Mouse (Mus musculus) kidney, embryonic 15.5 days (tissue): ENCODE data around the gene Lingo2. TPM values are rescaled to one million over a fixed set of nuclear protein-coding genes. Genes with fewer than 3 reads are reported as not detected.

Experiments
- ATAC-seq: fragments of 200-750 bp; cut with Nextera tagmentation; replicated peaks from 2 replicates; pipeline ENCODE4 v1.8.0; 2017; ENCODE audit warnings: moderate TSS enrichment; ENCODE audit not compliant: low FRiP score
- H3K27ac ChIP-seq: fragments of 300-500 bp; sonication (generic); 2 replicates; pipeline ENCODE4 v1.5.1; 2015; ENCODE audit warnings: mild to moderate bottlenecking, inconsistent platforms
- H3K27me3 ChIP-seq: fragments of 300-500 bp; sonication (generic); 2 replicates; pipeline ENCODE4 v1.6.1; 2015; ENCODE audit warnings: inconsistent platforms
- H3K36me3 ChIP-seq: fragments of 300-500 bp; sonication (generic); 2 replicates; pipeline ENCODE4 v1.6.1; 2015; ENCODE audit warnings: inconsistent platforms
- H3K4me1 ChIP-seq: fragments of 300-500 bp; sonication (generic); 2 replicates; pipeline ENCODE4 v1.6.1; 2015; ENCODE audit warnings: inconsistent platforms
- H3K4me2 ChIP-seq: fragments of 300-500 bp; sonication (generic); 2 replicates; pipeline ENCODE4 v1.6.1; 2015; ENCODE audit warnings: moderate library complexity, mild to moderate bottlenecking, inconsistent platforms
- H3K4me3 ChIP-seq: fragments of 300-500 bp; sonication (generic); replicated peaks from 2 replicates; pipeline ENCODE4 v1.5.1; 2015; ENCODE audit warnings: mild to moderate bottlenecking, inconsistent platforms
- H3K9ac ChIP-seq: fragments of 300-500 bp; sonication (generic); 2 replicates; pipeline ENCODE4 v1.6.1; 2015; ENCODE audit warnings: mild to moderate bottlenecking, inconsistent platforms
- H3K9me3 ChIP-seq: fragments of 300-500 bp; sonication (generic); replicated peaks from 2 replicates; pipeline ENCODE4 v1.6.1; 2016; ENCODE audit warnings: inconsistent platforms
- WGBS: fragments of 180-500 bp; shearing (Covaris S2); methylation state at CpG from one replicate; pipeline ENCODE4 v1.1.7; 2015; ENCODE audit warnings: mixed read lengths; 5-methylcytosine and 5-hydroxymethylcytosine counted together
- polyA plus RNA-seq: library from polyadenylated mRNA; unstranded; fragments of >200 nt; fragmentation: Nextera tagmentation; extraction: Ambion mirVana; gene quantifications from 2 replicates; pipeline ENCODE4 v1.2.1, GENCODE M21; 2015

Gene Lingo2
- polyA plus RNA-seq, 1 experiment from 2014 or later = 0.47 TPM

DNA sequence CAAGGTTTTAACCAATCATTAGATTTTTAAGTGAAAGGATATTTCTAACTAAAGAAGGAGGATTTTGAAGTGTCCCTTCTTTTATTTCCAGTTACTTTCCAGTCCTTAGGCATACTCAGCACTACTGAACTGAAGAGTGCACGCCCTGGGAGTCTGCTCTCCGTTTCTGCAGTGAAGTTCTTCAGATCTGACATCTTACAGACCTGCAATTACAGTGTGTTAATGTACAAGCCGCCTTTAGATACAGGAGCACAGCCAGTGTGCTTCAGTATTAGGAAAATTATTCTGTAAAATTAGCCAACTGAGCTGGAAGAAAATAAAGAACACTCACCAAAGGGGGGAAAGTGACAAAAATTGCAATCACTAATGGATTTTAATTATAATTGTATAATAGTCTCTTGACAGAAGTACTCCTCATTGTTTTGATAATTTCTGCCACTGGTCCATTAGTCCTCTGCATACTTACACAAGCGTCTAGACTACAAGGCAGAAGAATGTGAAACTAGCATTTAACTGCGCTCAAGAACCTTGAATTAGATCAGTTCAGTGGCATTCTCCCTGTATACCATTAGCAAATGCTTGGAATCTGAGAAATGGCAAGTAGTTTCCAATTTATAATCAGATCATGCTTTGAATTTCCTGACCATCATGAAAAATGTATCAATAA is 1167.2 kb downstream of the Lingo2 start:
- Histone ChIP-seq H3K36me3 (no peaks in the 10 kb centered on the region), H3K9ac (no peak overlapping the region), H3K4me1 (no peaks in the 10 kb centered on the region), H3K4me3 (no peak overlapping the region), H3K4me2 (no peak overlapping the region), H3K27me3 (no peaks in the 10 kb centered on the region), H3K27ac (no peak overlapping the region), H3K9me3 (no peaks in the 10 kb centered on the region)
- no peak for ATAC-seq
- 81% methylated on average over 5 of the region's 5 CpGs for WGBS

DNA sequence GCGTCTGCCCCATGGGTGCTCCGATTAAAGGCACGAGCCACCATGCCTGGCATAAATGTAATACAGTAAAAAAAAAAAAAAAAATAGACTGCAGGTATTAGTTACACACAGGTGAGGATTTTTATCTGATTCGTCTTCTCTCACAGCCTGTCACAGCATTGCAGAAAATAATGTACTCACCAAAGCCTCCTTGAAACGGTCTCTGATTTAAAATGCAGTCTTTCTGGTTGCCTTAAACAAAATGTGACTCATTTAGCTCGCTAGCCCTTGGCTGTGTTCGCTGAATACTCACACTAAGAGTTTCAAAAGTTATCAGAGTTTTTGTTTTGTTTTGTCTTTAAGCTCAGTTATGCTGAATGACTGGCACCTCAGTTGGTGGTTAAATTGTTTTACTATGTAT is 1180.7 kb downstream of the Lingo2 start:
- Histone ChIP-seq H3K4me1 (no peaks in the 10 kb centered on the region), H3K4me3 (no peak overlapping the region), H3K9ac (no peak overlapping the region), H3K4me2 (no peak overlapping the region), H3K27me3 (no peaks in the 10 kb centered on the region), H3K27ac (no peak overlapping the region), H3K36me3 (no peaks in the 10 kb centered on the region), H3K9me3 (no peaks in the 10 kb centered on the region)
- ATAC-seq = no peak
- WGBS = 78% methylated on average over 7 of the region's 7 CpGs

DNA sequence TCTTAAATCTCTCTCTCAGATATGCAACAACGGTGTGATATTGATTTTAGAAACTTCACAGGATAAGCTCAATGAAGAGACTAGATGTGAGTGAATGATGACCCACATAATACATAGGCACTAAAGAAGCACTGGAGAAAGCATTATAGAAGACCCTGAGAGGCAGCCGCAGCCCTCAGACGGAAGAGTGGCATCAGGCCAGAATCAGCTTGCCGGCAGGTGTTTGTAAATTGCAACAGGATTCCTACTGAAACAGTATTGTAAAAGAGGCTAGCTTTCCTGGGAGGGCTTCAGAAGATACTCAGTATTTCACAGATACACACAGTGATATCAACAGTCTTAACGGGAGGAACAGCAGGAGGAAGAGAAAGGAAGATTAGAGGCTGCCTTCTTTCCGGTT is 1184.6 kb downstream of the Lingo2 start:
- H3K27ac ChIP-seq = no peak overlapping the region
- no peak overlapping the region for H3K4me3 ChIP-seq
- H3K27me3 ChIP-seq = no peaks in the 10 kb centered on the region
- H3K9me3 ChIP-seq = no peaks in the 10 kb centered on the region
- H3K36me3 ChIP-seq = no peaks in the 10 kb centered on the region
- H3K9ac ChIP-seq = no peak overlapping the region
- no peak for ATAC-seq
- 83% methylated on average over 6 of the region's 6 CpGs for WGBS
- H3K4me1 ChIP-seq = no peaks in the 10 kb centered on the region
- H3K4me2 ChIP-seq = no peak overlapping the region

DNA sequence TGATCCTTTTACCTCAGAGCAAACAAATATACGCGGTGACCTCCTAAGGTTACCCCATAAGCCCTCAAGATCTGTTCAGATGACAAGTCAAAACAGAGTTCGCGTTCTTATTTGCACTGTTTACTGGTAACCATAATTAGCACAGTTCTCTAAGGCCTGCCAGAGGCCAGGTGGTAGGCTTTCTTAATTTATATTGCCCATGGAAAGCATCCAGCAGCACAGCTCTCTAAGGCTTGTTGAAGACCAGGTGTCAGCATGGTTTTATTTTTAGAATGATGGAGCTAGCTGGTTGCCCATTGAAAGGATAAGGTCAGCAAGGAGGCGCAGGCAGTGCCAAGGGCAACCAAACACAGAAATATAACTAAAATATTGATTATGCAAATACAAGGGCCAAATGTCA is 1190.4 kb downstream of the Lingo2 start:
- Histone ChIP-seq H3K4me3 (no peak overlapping the region), H3K4me2 (no peak overlapping the region), H3K9ac (no peak overlapping the region), H3K36me3 (no peaks in the 10 kb centered on the region), H3K27me3 (no peaks in the 10 kb centered on the region), H3K9me3 (no peaks in the 10 kb centered on the region), H3K4me1 (no peaks in the 10 kb centered on the region), H3K27ac (no peak overlapping the region)
- 64% methylated on average over 5 of the region's 5 CpGs for WGBS
- no peak for ATAC-seq

DNA sequence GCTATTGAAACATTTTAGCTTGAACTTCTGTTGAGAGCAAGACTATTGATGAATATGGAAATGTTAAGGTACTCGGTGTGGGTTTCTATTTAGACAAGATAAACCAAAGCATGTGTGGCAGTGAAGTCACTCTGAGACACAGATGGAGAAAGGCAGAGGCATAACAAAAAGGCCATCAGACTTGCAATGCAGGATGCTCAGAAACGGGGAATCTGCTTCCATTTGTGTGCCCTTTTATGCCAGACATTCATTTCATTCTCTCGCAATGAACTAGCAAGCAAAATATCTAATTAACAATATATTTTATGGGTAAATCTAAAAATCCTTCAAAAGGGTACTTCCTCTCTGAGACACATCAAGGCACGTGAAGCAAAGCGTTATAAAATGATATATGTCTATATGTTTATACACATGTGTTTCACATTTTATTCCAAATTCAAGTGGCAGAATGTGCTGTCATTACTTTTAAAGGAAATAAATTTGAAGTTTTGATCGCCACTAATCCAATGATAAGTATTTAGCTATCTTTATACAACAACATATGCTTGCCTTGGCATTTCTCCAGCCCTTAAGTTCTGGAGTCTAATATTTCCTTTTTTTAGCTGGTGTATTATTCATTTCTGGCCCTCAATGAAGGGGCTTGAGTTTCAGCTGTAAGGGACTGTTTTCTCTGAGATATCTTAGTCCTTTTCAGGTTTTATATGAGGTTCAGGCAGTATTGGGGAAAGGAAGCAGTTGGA is 1199.3 kb downstream of the Lingo2 start:
- Histone ChIP-seq H3K4me3 (no peak overlapping the region), H3K4me1 (no peaks in the 10 kb centered on the region), H3K9ac (no peak overlapping the region), H3K27me3 (no peaks in the 10 kb centered on the region), H3K36me3 (no peaks in the 10 kb centered on the region), H3K27ac (no peak overlapping the region), H3K9me3 (no peaks in the 10 kb centered on the region), H3K4me2 (no peak overlapping the region)
- ATAC-seq = no peak
- 71% methylated on average over 6 of the region's 6 CpGs for WGBS

DNA sequence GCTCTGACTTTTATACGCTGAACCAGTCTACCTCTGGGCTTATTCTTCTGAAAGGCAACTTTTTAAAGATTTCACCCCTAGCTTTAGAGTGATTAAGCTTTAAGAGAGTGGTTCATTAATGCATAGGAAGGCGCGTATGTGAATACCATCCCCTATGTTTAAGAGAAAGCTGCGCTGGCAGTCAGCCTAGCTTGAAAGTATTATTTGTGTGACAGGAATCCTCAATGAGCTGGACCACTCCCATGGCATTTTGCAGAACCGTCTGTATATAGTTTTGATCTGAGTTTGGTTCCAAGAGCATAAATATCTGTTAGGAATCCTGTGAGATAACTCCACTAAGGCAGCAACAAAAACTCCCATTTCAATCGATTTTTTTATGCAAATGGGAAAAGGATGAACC is 1204.9 kb downstream of the Lingo2 start:
- H3K4me1 ChIP-seq = no peaks in the 10 kb centered on the region
- H3K9ac ChIP-seq = no peak overlapping the region
- H3K27me3 ChIP-seq = no peaks in the 10 kb centered on the region
- H3K27ac ChIP-seq = no peak overlapping the region
- no peaks in the 10 kb centered on the region for H3K36me3 ChIP-seq
- no peak for ATAC-seq
- H3K9me3 ChIP-seq = no peaks in the 10 kb centered on the region
- H3K4me2 ChIP-seq = no peak overlapping the region
- WGBS = 80% methylated on average over 6 of the region's 6 CpGs
- no peak overlapping the region for H3K4me3 ChIP-seq

DNA sequence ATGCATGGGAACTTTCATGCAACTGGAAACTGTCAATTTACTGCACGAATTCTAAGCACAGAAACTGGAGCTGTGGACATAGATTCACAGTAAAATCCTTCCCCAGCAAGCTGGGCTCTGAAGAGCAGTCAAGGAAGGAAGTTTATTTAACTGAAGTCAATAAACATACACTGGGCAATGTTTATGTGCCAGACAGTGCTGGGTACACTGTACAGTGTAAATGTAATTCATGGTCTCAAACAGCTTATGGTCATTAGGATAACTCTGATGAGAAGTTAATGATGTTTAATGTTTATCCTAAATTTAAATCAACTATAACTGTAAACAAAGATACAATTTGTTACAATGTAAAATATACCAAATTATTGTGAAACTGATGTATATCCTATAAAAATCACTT is 1226.8 kb downstream of the Lingo2 start:
- Histone ChIP-seq H3K27me3 (no peaks in the 10 kb centered on the region), H3K9ac (no peak overlapping the region), H3K27ac (no peak overlapping the region), H3K4me2 (no peak overlapping the region), H3K4me3 (no peak overlapping the region), H3K9me3 (no peaks in the 10 kb centered on the region), H3K4me1 (no peaks in the 10 kb centered on the region), H3K36me3 (no peaks in the 10 kb centered on the region)
- 66% methylated on average over 1 of the region's 1 CpGs for WGBS
- ATAC-seq = no peak

DNA sequence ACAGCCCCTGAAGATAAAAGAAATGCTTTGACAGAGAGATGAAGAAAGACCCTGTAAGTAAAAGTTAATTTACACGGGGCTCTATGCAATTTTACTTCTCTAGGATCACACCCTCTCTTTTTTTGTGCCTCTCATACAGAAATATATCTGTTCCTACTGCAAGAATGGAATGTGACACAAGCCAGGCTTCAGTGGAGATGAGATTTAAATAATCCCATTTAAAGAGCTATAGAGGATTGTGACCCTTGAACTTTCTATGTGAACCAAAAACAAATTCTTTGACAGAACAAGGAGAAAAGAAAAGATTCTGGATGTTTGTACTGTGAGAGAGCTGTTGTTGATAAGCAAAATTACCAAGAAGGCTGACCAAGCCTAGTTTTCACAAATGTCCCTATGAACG is 1247.4 kb downstream of the Lingo2 start:
- H3K27ac ChIP-seq = no peak overlapping the region
- H3K9ac ChIP-seq = no peak overlapping the region
- no peak overlapping the region for H3K4me3 ChIP-seq
- H3K4me2 ChIP-seq = no peak overlapping the region
- no peak for ATAC-seq
- H3K27me3 ChIP-seq = no peaks in the 10 kb centered on the region
- H3K36me3 ChIP-seq = no peaks in the 10 kb centered on the region
- WGBS = 50% methylated on average over 2 of the region's 2 CpGs
- H3K4me1 ChIP-seq = no peaks in the 10 kb centered on the region
- H3K9me3 ChIP-seq = no peaks in the 10 kb centered on the region

DNA sequence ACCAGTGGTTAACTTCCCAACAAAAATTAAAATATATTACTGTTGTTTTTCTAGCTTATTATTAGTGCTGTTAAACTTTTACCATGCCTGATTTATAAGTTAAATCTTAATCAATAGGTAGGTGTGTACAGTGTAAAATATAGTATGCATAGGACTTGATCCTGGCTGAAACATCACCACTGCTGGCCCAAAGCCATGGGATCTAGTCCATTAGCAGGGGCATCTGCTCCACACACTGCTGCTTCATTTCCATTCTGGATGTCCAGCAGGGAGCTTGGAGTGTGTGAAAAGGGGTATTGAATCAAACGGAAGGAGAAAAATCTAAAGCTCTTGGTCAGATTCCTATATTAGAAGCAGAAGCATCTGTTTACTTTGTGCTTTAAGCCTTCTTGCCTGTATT is 1248.9 kb downstream of the Lingo2 start:
- H3K9ac ChIP-seq = no peak overlapping the region
- 85% methylated on average over 1 of the region's 1 CpGs for WGBS
- no peak overlapping the region for H3K4me3 ChIP-seq
- H3K36me3 ChIP-seq = no peaks in the 10 kb centered on the region
- H3K4me2 ChIP-seq = no peak overlapping the region
- H3K27ac ChIP-seq = no peak overlapping the region
- H3K9me3 ChIP-seq = no peaks in the 10 kb centered on the region
- no peak for ATAC-seq
- no peaks in the 10 kb centered on the region for H3K27me3 ChIP-seq
- H3K4me1 ChIP-seq = no peaks in the 10 kb centered on the region

DNA sequence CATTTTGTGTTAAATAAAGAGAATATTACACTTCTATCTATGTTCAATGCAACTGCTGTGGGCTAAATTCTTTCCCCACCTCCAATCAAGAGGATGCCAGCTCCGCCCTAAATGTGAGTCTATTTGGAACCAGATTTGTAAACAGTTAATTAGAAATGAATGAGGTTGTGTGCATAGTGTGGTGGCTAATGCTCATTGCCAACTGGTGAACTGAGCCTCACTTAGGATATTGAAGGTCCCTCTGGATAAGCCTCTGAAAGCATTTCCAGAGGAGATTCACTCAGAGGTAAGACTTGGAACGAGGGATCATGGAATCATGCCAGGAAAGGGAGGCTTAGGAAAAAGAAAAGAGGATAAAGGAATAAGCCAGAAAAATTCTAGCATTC is 1256.4 kb downstream of the Lingo2 start:
- H3K4me2 ChIP-seq = no peak overlapping the region
- 75% methylated on average over 2 of the region's 2 CpGs for WGBS
- no peaks in the 10 kb centered on the region for H3K4me1 ChIP-seq
- H3K27ac ChIP-seq = no peak overlapping the region
- H3K36me3 ChIP-seq = no peaks in the 10 kb centered on the region
- H3K27me3 ChIP-seq = no peaks in the 10 kb centered on the region
- no peak overlapping the region for H3K4me3 ChIP-seq
- no peaks in the 10 kb centered on the region for H3K9me3 ChIP-seq
- no peak for ATAC-seq
- no peak overlapping the region for H3K9ac ChIP-seq

DNA sequence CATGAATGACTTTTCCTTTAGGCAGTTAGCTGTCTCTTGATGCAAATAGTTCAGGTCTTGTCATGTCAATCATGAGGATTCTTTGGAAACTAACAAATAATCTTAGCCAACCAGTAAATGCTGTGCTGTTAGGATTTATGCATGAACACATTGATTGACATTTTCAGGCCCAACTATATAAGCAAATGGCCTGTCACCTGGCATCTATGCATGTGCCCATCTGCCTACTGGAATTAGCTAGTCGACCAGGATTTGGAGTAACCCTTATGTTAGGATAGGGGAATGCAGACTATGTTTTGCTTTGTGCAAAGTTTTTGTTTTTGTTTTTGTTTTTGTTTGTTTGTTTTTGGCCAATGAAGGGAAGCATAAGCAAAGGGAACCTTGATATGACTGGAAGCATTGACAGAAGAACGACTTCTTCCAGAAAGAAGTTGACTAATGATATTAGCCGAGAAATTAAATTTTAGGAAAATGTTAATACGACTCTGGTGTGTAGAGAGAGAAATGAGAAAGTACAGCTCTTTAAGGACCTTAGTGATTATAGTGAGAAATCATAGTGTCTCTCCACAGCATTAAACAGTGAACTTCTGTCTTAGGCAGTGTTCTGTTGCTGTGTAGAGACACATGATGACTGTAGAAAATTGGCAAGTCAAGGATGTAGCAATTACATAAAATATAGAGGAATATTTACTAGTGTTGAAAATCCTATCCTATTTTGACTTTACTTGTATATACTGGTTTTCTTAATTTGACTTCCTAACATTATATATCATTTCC is 1257.0 kb downstream of the Lingo2 start:
- Histone ChIP-seq H3K27me3 (no peaks in the 10 kb centered on the region), H3K9ac (no peak overlapping the region), H3K4me1 (no peaks in the 10 kb centered on the region), H3K27ac (no peak overlapping the region), H3K4me2 (no peak overlapping the region), H3K36me3 (no peaks in the 10 kb centered on the region), H3K9me3 (no peaks in the 10 kb centered on the region), H3K4me3 (no peak overlapping the region)
- ATAC-seq = no peak
- 91% methylated on average over 4 of the region's 4 CpGs for WGBS

DNA sequence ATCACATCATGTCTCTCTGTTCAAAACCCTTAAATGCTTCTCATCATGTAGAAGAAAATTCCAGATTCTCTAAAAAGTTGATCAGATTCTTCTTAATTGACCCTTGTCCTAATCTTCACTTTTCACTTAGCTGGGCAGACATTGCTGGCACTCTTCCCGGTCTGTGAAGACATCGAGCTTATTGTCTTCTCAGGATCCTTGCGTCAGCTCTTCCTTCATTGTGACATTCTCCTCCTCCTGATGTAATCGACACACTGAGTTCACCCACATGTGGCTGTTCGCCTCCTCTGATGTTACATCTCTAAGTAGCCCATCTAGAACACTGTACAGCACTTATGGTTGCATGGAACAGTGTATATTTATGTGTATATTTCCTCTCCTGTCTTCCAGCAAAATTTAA is 1261.0 kb downstream of the Lingo2 start:
- Histone ChIP-seq H3K4me2 (no peak overlapping the region), H3K4me1 (no peaks in the 10 kb centered on the region), H3K4me3 (no peak overlapping the region), H3K27me3 (no peaks in the 10 kb centered on the region), H3K9ac (no peak overlapping the region), H3K36me3 (no peaks in the 10 kb centered on the region), H3K9me3 (no peaks in the 10 kb centered on the region), H3K27ac (no peak overlapping the region)
- WGBS = 81% methylated on average over 5 of the region's 5 CpGs
- ATAC-seq = no peak
